ENCODE assay signal across 9 mouse cellular contexts in genomic region chr5:21732930-21733329, GRCm38 (mm10). TPM values are rescaled to one million over a fixed set of nuclear protein-coding genes. Genes with fewer than 3 reads are reported as not detected.
DNase-seq lines count a peak whose midpoint lies in the region; TF ChIP-seq lines count a peak whose summit lies in the region.
"Had no signal": no experiment of that assay in that cellular context is flagged by ENCODE, and none has a peak within 500 bp of the region (broad histone marks: within the 10 kb centered on the region; RNA-seq: fewer than 3 reads in every experiment).

No protein-coding gene starts in this region.

- intact Hi-C loops in heart, postnatal 10 days (cut with DNase I): loop anchor here (2.0 kb wide), 1 partner anchor 32 kb away; the partner anchor contains the start of gene Napepld

- peak; percentile 19 for DNase-seq in urinary bladder, postnatal 25 days (ENCODE audit: low spot score)
- no peak for DNase-seq in urinary bladder, postnatal 10 days (ENCODE audit: low spot score)
- peak; percentile 82 to 84 for DNase-seq in heart, postnatal 10 days
- DNase-seq in kidney, postnatal 4 days: peak; percentile 79 to 85
- DNase-seq in lung, postnatal 14 days: peak; percentile 49
- DNase-seq in right cerebral cortex, adult 2 months (ENCODE audit: low spot score in 2 of 2): peak; percentile 87 to 89
- DNase-seq in natural killer cell, adult 2 months (ENCODE audit: low spot score in 2 of 2): no peak

- no peaks in the 10 kb centered on the region for H3K4me1 ChIP-seq in embryonic fibroblast, embryonic 13.5 days (ENCODE audit: control insufficient read depth, insufficient read depth, low read length)

- TF ChIP-seq CTCF in embryonic fibroblast, embryonic 13.5 days (IDR thresholded peaks at IDR 0.05; ENCODE audit: borderline replicate concordance, insufficient read depth, low read length): peak; percentile 43; the same call in 1 of the 2 replicates

- TF ChIP-seq POLR2A in embryonic fibroblast, embryonic 13.5 days (IDR thresholded peaks at IDR 0.05; ENCODE audit: low read depth, low read length): no peak

- H3K27ac ChIP-seq in embryonic fibroblast, embryonic 13.5 days (ENCODE audit: insufficient read depth, low read length): no peak overlapping the region
- H3K27ac ChIP-seq: macrophage had no signal

- H3K4me3 ChIP-seq in embryonic fibroblast, embryonic 13.5 days (ENCODE audit: insufficient read depth, low read length): no peak overlapping the region

RNA-seq across cellular contexts. Expression of gene Pmpcb, which starts 4.0 kb away (rescaled TPM):
- polyA plus RNA-seq in embryonic fibroblast, embryonic 13.5 days (2011; ENCODE audit: insufficient read length, low read depth, missing spikeins): 78.7 and 107 TPM in 2 replicates
- 100 to 1,000 TPM; 224 TPM for total RNA-seq in heart, postnatal 10 days (2021)

RNA-seq across cellular contexts. Expression of gene Napepld, which starts 31.7 kb away (rescaled TPM):
- polyA plus RNA-seq in embryonic fibroblast, embryonic 13.5 days (2011; ENCODE audit: insufficient read length, low read depth, missing spikeins): 1.7 and 1.9 TPM in 2 replicates
- 1 to 10 TPM; 5.4 to 5.7 TPM for total RNA-seq in heart, postnatal 10 days (2021)

RNA-seq across cellular contexts. Expression of gene Dnajc2, which starts 52.1 kb away (rescaled TPM):
- 46.0 and 48.1 TPM in 2 replicates for polyA plus RNA-seq in embryonic fibroblast, embryonic 13.5 days (2011; ENCODE audit: insufficient read length, low read depth, missing spikeins)
- total RNA-seq in heart, postnatal 10 days (2021): 10 to 100 TPM; 18.2 to 20.8 TPM

RNA-seq across cellular contexts. Expression of gene Psmc2, which starts 52.2 kb away (rescaled TPM):
- polyA plus RNA-seq in embryonic fibroblast, embryonic 13.5 days (2011; ENCODE audit: insufficient read length, low read depth, missing spikeins): 108 and 127 TPM in 2 replicates
- total RNA-seq in heart, postnatal 10 days (2021): 100 to 1,000 TPM in 1 of 2 experiments, 10 to 100 TPM in 1; 98.9 to 101 TPM

Comparison
In these comparisons a context has a peak if more than half of its experiments do, and no peak if none do; other contexts are left out.
1. DNase-seq: peak in urinary bladder, postnatal 25 days (single experiment), heart, postnatal 10 days (2 of 2), kidney, postnatal 4 days (2 of 2), lung, postnatal 14 days (single experiment) and right cerebral cortex, adult 2 months (2 of 2); none in urinary bladder, postnatal 10 days (single experiment) and natural killer cell, adult 2 months (0 of 2).